Mouse (Mus musculus) heart, postnatal 0 days (tissue): Measurements from ENCODE around the gene Agbl4. TPM values are rescaled to one million over a fixed set of nuclear protein-coding genes. Genes with fewer than 3 reads are reported as not detected.

Experiments used
- ATAC-seq: fragments of 200-750 bp; cut with Nextera tagmentation; 2 replicates; pipeline ENCODE4 v1.8.0; 2017; ENCODE audit warnings: low read depth, moderate number of reproducible peaks, moderate library complexity; ENCODE audit not compliant: insufficient read depth
- DNase-seq: peaks from one replicate; pipeline ENCODE4 v3.0.0-alpha.2; 2016; ENCODE audit warnings: low spot score
- H3K27ac ChIP-seq: fragments of 300-500 bp; sonication (generic); 2 replicates; pipeline ENCODE4 v1.5.1; 2014; ENCODE audit warnings: low read depth, mild to moderate bottlenecking
- H3K27me3 ChIP-seq: fragments of 300-500 bp; sonication (generic); 2 replicates; pipeline ENCODE4 v1.6.1; 2014; ENCODE audit warnings: low read length, mixed read lengths; ENCODE audit not compliant: control insufficient read depth, insufficient read depth
- H3K36me3 ChIP-seq: fragments of 300-500 bp; sonication (generic); replicated peaks from 2 replicates; pipeline ENCODE4 v1.6.1; 2014; ENCODE audit warnings: low read length, mixed read lengths; ENCODE audit not compliant: control insufficient read depth, insufficient read depth
- H3K4me1 ChIP-seq: fragments of 300-500 bp; sonication (generic); 2 replicates; pipeline ENCODE4 v1.6.1; 2014; ENCODE audit warnings: antibody characterized with exemption; ENCODE audit not compliant: control insufficient read depth, insufficient read depth
- H3K4me2 ChIP-seq: fragments of 300-500 bp; sonication (generic); 2 replicates; pipeline ENCODE4 v1.6.1; 2014; ENCODE audit warnings: low read depth, mild to moderate bottlenecking, low read length, moderate library complexity
- H3K4me3 ChIP-seq: fragments of 300-500 bp; sonication (generic); 2 replicates; pipeline ENCODE4 v1.5.1; 2014; ENCODE audit warnings: low read depth, low read length
- H3K9ac ChIP-seq: fragments of 300-500 bp; sonication (generic); replicated peaks from 2 replicates; pipeline ENCODE4 v1.6.1; 2014; ENCODE audit warnings: low read depth, low read length, mixed read lengths
- H3K9me3 ChIP-seq: fragments of 300-500 bp; sonication (generic); replicated peaks from 2 replicates; pipeline ENCODE4 v1.6.1; 2016; ENCODE audit warnings: low read length; ENCODE audit not compliant: control insufficient read depth
- CTCF ChIP-seq: IDR thresholded peaks from 2 replicates; pipeline ENCODE4 v1.5.1; 2016; ENCODE audit warnings: antibody characterized with exemption, control low read depth, low read depth
- EP300 ChIP-seq: IDR thresholded peaks from 2 replicates; pipeline ENCODE4 v1.6.1; 2016; ENCODE audit warnings: antibody characterized with exemption, low read depth
- whole genome bisulfite sequencing: fragments of 180-500 bp; shearing (Covaris S2); extraction: QIAGEN DNeasy Blood & Tissue Kit; methylation state at CpG from one replicate; pipeline ENCODE4 v1.1.7; 2014; 5-methylcytosine and 5-hydroxymethylcytosine counted together
- polyA plus RNA-seq: library from polyadenylated mRNA; unstranded; fragments of >200 nt; fragmentation: Nextera tagmentation; extraction: Ambion mirVana; gene quantifications from 2 replicates; pipeline ENCODE4 v1.2.1, GENCODE M21; 2015
- total RNA-seq: library from RNA; depleted of rRNA; stranded (reverse); fragments of >200 nt; gene quantifications from 2 replicates; pipeline ENCODE4 v1.2.3, GENCODE M21; 2014; ENCODE audit warnings: low replicate concordance

Agbl4 gene
- total and polyA plus RNA-seq, 2 experiments from 2014 or later = 0.55 TPM; not detected in 1

DNA sequence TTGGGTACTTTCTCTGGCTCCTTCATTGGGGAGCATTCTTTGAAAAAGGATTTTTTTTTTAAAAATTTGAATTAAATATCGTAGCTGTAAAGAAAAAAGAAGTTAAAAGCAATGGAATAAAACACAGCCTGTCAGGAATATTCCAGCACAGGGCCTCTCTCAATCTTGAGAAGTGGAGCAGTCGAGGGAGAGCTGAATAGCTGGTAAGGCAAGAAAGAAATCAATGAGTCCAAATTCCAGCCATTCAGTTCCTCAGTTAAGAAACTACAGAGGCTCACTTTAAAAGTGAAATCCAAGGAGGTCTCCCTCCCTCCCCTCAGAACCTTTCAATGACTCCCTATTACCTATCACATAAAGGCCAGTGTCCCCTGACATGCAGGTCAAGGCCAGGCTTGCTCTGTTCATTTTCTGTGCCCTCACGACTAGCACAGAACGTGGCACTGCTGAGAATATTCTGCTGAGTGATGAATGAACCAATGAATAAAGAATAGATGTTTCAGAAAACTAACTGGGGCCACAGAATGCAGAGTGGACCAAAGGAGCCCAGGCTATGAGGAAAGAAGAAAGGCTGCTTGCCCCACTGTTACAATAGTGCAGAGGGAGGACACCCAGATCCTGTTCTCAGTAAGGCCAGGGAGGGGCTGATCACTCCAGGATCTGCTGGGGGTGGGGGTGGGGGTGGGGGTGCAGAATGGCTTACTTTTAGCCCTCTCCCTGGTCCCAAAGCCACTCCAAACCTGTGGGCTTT lies 1181.8 kb downstream of the Agbl4 start:
- Histone ChIP-seq H3K4me1 (no peaks in the 10 kb centered on the region), H3K9ac (no peak overlapping the region), H3K4me2 (no peak overlapping the region), H3K4me3 (no peak overlapping the region), H3K27me3 (no peaks in the 10 kb centered on the region), H3K36me3 (no peaks in the 10 kb centered on the region), H3K9me3 (no peaks in the 10 kb centered on the region), H3K27ac (no peak overlapping the region)
- TF ChIP-seq EP300 (no peak), CTCF (no peak)
- 68% methylated on average over 4 of the region's 4 CpGs for WGBS
- no peak for ATAC-seq
- no peak for DNase-seq

DNA sequence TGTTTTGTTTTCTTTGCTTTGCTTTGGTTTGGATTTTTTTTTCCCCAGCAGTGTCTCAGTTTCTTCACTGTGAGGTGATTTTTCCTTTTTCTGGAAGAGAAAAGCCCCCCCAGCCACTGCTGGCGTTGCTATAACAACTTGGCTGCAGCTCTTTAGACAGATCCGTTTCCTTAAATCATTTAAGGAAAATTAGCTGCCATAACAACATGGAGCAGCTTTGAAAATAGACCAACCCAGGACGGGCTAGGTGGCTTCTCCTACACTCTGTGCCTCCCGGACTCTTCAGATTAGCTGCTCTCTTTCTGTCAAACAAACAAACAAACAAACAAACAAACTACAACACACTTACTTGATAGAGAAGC lies 1182.4 kb downstream of the Agbl4 start:
- Histone ChIP-seq H3K9ac (no peak overlapping the region), H3K36me3 (no peaks in the 10 kb centered on the region), H3K4me1 (no peaks in the 10 kb centered on the region), H3K4me3 (no peak overlapping the region), H3K9me3 (no peaks in the 10 kb centered on the region), H3K27ac (no peak overlapping the region), H3K4me2 (no peak overlapping the region), H3K27me3 (no peaks in the 10 kb centered on the region)
- no peak for DNase-seq
- 53% methylated on average over 4 of the region's 4 CpGs for WGBS
- no peak for TF ChIP-seq CTCF
- TF ChIP-seq EP300 = no peak
- ATAC-seq = no peak

DNA sequence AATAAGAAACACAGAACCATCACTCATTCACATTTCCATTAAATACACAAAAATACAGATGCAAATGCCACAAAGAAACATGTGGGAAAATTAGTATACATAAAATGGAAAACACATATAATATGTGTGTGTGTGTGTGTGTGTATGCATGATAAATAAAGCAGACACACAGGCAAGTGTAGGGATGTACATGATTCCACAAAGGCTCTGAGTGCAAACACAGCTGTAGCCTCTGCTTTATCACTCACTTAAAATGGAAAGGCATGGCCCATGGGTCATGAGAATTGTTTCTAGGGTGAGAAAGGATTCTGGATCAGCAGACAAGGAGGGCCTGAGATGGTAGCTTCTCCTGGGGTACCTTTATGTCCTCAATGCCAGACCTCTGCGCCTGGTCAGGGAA lies 1182.8 kb downstream of the Agbl4 start:
- Histone ChIP-seq H3K4me1 (no peaks in the 10 kb centered on the region), H3K27me3 (no peaks in the 10 kb centered on the region), H3K27ac (no peak overlapping the region), H3K4me3 (no peak overlapping the region), H3K9ac (no peak overlapping the region), H3K4me2 (no peak overlapping the region), H3K9me3 (no peaks in the 10 kb centered on the region), H3K36me3 (no peaks in the 10 kb centered on the region)
- WGBS = 89% methylated on average over 1 of the region's 1 CpGs
- ATAC-seq (no peak), DNase-seq (no peak)
- no peak for TF ChIP-seq CTCF
- TF ChIP-seq EP300 = no peak

DNA sequence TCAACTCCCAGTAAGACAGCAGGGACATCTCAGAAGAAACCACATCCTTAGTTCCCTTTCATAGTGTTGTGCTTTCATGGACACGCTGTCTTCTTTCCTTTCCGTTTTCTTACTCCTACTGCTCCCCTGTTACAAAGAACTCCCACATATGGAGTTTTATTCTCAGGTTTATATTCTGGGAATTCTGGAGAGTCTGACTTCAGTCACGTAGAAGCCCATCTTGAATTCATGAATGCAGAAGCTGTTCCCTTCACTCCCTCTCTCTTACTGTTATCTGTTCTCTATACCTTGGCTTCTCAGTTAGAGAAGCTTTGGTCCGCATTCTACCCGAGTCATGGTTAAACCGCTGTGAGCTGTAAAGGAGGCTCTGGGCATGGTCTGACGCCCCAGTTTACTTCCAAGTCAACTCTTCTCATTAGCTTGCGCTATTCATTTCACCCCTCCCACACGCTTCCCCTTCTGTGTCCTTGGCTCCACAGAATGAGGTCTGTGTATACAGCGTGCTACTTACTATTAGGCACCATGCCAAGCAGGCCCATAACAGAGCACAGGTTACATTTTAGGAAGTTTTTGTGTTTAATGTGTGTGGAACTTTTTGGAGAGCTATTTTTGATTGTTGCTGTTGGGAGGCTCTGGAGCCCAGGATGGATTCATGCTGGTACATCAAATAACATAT lies 1186.2 kb downstream of the Agbl4 start:
- Histone ChIP-seq H3K9me3 (no peaks in the 10 kb centered on the region), H3K4me3 (no peak overlapping the region), H3K27ac (no peak overlapping the region), H3K27me3 (no peaks in the 10 kb centered on the region), H3K4me2 (no peak overlapping the region), H3K9ac (no peak overlapping the region), H3K36me3 (no peaks in the 10 kb centered on the region), H3K4me1 (no peaks in the 10 kb centered on the region)
- 61% methylated on average over 10 of the region's 10 CpGs for WGBS
- ATAC-seq = no peak
- no peak for DNase-seq
- TF ChIP-seq EP300 (no peak), CTCF (no peak)

- H3K4me1 ChIP-seq = no peaks in the 10 kb centered on the region
- TF ChIP-seq EP300 = no peak
- TF ChIP-seq CTCF = no peak
- no peak overlapping the region for H3K9ac ChIP-seq
- no peak for ATAC-seq
- H3K27ac ChIP-seq = no peak overlapping the region
- H3K9me3 ChIP-seq = no peaks in the 10 kb centered on the region
- no peak overlapping the region for H3K4me3 ChIP-seq
- 68% methylated on average over 7 of the region's 7 CpGs for WGBS
- no peak for DNase-seq
- no peaks in the 10 kb centered on the region for H3K27me3 ChIP-seq
- H3K4me2 ChIP-seq = no peak overlapping the region
- H3K36me3 ChIP-seq = no peaks in the 10 kb centered on the region
Measured at GRCm38 (mm10) chr4:111584286-111584685, 1186.8 kb downstream of the Agbl4 start.
